Mouse (Mus musculus): ENCODE results near the gene Txnrd3.

Gene Txnrd3

GRCm38 (mm10) chr6:89643798-89644270, at the start of gene Txnrd3:
TSS of gene Txnrd3 (plus strand) at chr6:89643988.
- CTCF ChIA-PET = interaction anchor here (0.5 to 2.1 kb wide), 26 partner anchors 9 to 1542 kb away, joined by 3 to 15 read pairs (median 4); partner anchors contain the start of genes Abtb1 (in 1 of the 4), Cfap100 (in 1 of the 4), Chchd6 (in 1 of the 4) and Iqsec1 (in 1 of the 4)
- POLR2A ChIA-PET = interaction anchor here (0.5 to 2.0 kb wide), 54 partner anchors 9 to 1569 kb away, joined by 3 to 25 read pairs (median 4); partner anchors contain the start of genes Mcm2 (in 2 of the 4), Zxdc (in 2 of the 4), Abtb1 (in 1 of the 4) and Chchd6 (in 1 of the 4)

GRCm38 (mm10) chr6:89595018-89595776, 48.6 kb upstream of the Txnrd3 start, which contains the start of gene Chchd6:
TSS of gene Chchd6 (minus strand) at chr6:89595652.
- ChIA-PET POLR2A (interaction anchor here in 3 of 4 experiments (0.6 to 1.7 kb wide), 5 partner anchors 13 to 1174 kb away, joined by 3 to 16 read pairs (median 3); partner anchors contain the start of gene Txnrd3 (in 1 of the 3)), CTCF (interaction anchor here in 2 of 4 experiments (0.6 to 1.6 kb wide), 4 partner anchors 43 to 232 kb away, joined by 3 read pairs; partner anchors contain the start of genes Txnrd3 (in 2 of the 2) and Plxna1 (in 1 of the 2))

- ChIA-PET CTCF (interaction anchor here in 2 of 4 experiments (0.6 kb wide), 2 partner anchors 48 to 233 kb away, joined by 3 read pairs; partner anchors contain the start of genes Plxna1 (in 1 of the 2) and Txnrd3 (in 1 of the 2)), POLR2A (interaction anchor here in 3 of 4 experiments (0.6 to 1.7 kb wide), 3 partner anchors 48 to 1174 kb away, joined by 3 to 16 read pairs (median 12); partner anchors contain the start of gene Txnrd3 (in 1 of the 3))
Measured at GRCm38 (mm10) chr6:89595777-89596146, 48.0 kb upstream of the Txnrd3 start.

GRCm38 (mm10) chr6:89596510-89596909, 47.3 kb upstream of the Txnrd3 start:
- ChIA-PET POLR2A (no interaction called here), CTCF (interaction anchor here in 1 of 4 experiments (0.6 kb wide), 1 partner anchor 599 kb away, joined by 7 read pairs; no protein-coding TSS in a partner anchor)

GRCm38 (mm10) chr6:89606096-89606495, 37.7 kb upstream of the Txnrd3 start:
- ChIA-PET POLR2A (no interaction called here), CTCF (interaction anchor here in 1 of 4 experiments (1.1 kb wide), 1 partner anchor 31 kb away, joined by 4 read pairs; no protein-coding TSS in a partner anchor)

GRCm38 (mm10) chr6:89607999-89608398, 35.8 kb upstream of the Txnrd3 start:
- POLR2A ChIA-PET = no interaction called here
- CTCF ChIA-PET = interaction anchor here in 2 of 4 experiments (0.8 to 1.7 kb wide), 3 partner anchors 14 to 24 kb away, joined by 3 to 5 read pairs (median 3); no protein-coding TSS in a partner anchor

GRCm38 (mm10) chr6:89613336-89614106, 30.3 kb upstream of the Txnrd3 start:
- ChIA-PET CTCF (interaction anchor here (0.6 to 2.1 kb wide), 8 partner anchors 9 to 697 kb away, joined by 3 to 12 read pairs (median 7); partner anchors contain the start of gene Txnrd3 (in 1 of the 4)), POLR2A (interaction anchor here in 3 of 4 experiments (0.6 to 1.5 kb wide), 6 partner anchors 30 to 648 kb away, joined by 3 to 10 read pairs (median 4); partner anchors contain the start of gene Txnrd3 (in 3 of the 3))

GRCm38 (mm10) chr6:89614107-89614471, 29.7 kb upstream of the Txnrd3 start:
- ChIA-PET POLR2A (interaction anchor here in 3 of 4 experiments (0.6 to 1.5 kb wide), 6 partner anchors 30 to 716 kb away, joined by 4 to 10 read pairs (median 4); partner anchors contain the start of genes Txnrd3 (in 3 of the 3) and Mcm2 (in 1 of the 3)), CTCF (interaction anchor here (0.6 to 2.1 kb wide), 10 partner anchors 9 to 1038 kb away, joined by 3 to 12 read pairs (median 7); partner anchors contain the start of gene Txnrd3 (in 1 of the 4))

- POLR2A ChIA-PET = interaction anchor here in 3 of 4 experiments (0.5 to 1.5 kb wide), 6 partner anchors 29 to 716 kb away, joined by 3 to 10 read pairs (median 4); partner anchors contain the start of genes Txnrd3 (in 3 of the 3) and Mcm2 (in 1 of the 3)
- CTCF ChIA-PET = interaction anchor here (0.6 to 2.1 kb wide), 10 partner anchors 8 to 1038 kb away, joined by 3 to 12 read pairs (median 6); partner anchors contain the start of gene Txnrd3 (in 1 of the 4)
Measured at GRCm38 (mm10) chr6:89614596-89615372, 29.0 kb upstream of the Txnrd3 start.

GRCm38 (mm10) chr6:89615373-89615755, 28.4 kb upstream of the Txnrd3 start:
- ChIA-PET POLR2A (interaction anchor here in 2 of 4 experiments (1.4 to 1.5 kb wide), 2 partner anchors 29 to 717 kb away, joined by 4 to 5 read pairs; partner anchors contain the start of genes Mcm2 (in 1 of the 2) and Txnrd3 (in 1 of the 2)), CTCF (interaction anchor here in 1 of 4 experiments (2.0 to 2.1 kb wide), 2 partner anchors 16 to 29 kb away, joined by 8 to 9 read pairs; partner anchors contain the start of gene Txnrd3)

- POLR2A ChIA-PET = interaction anchor here in 2 of 4 experiments (1.1 to 1.4 kb wide), 3 partner anchors 9 to 21 kb away, joined by 3 to 8 read pairs (median 4); partner anchors contain the start of gene Txnrd3 (in 1 of the 2)
- CTCF ChIA-PET = interaction anchor here (0.6 to 2.0 kb wide), 28 partner anchors 8 to 1084 kb away, joined by 3 to 19 read pairs (median 3); partner anchors contain the start of genes Plxna1 (in 2 of the 4) and Txnrd3 (in 1 of the 4)
Measured at GRCm38 (mm10) chr6:89622647-89623046, 21.1 kb upstream of the Txnrd3 start.

- ChIA-PET POLR2A (no interaction called here), CTCF (interaction anchor here in 2 of 4 experiments (0.6 to 1.0 kb wide), 3 partner anchors 712 to 1610 kb away, joined by 3 to 5 read pairs (median 3); no protein-coding TSS in a partner anchor)
Measured at GRCm38 (mm10) chr6:89628045-89628785, 15.6 kb upstream of the Txnrd3 start.

- CTCF ChIA-PET = interaction anchor here (0.5 to 2.8 kb wide), 25 partner anchors 9 to 776 kb away, joined by 3 to 19 read pairs (median 4); partner anchors contain the start of genes Txnrd3 (in 2 of the 4) and Plxna1 (in 1 of the 4)
- POLR2A ChIA-PET = interaction anchor here (0.5 to 2.7 kb wide), 14 partner anchors 9 to 1551 kb away, joined by 3 to 25 read pairs (median 3); partner anchors contain the start of genes Txnrd3 (in 3 of the 4) and Plxna1 (in 1 of the 4)
Measured at GRCm38 (mm10) chr6:89631809-89632562, 11.8 kb upstream of the Txnrd3 start.

- POLR2A ChIA-PET = interaction anchor here in 1 of 4 experiments (0.6 kb wide), 1 partner anchor 71 kb away, joined by 5 read pairs; no protein-coding TSS in a partner anchor
- CTCF ChIA-PET = interaction anchor here in 2 of 4 experiments (1.0 to 2.8 kb wide), 5 partner anchors 10 to 774 kb away, joined by 3 to 19 read pairs (median 12); partner anchors contain the start of gene Txnrd3 (in 1 of the 2)
Measured at GRCm38 (mm10) chr6:89633115-89633514, 10.7 kb upstream of the Txnrd3 start.

- ChIA-PET CTCF (interaction anchor here in 2 of 4 experiments (0.6 to 1.1 kb wide), 3 partner anchors 10 to 349 kb away, joined by 3 to 5 read pairs (median 3); partner anchors contain the start of gene Txnrd3 (in 1 of the 2)), POLR2A (interaction anchor here in 3 of 4 experiments (0.7 to 1.5 kb wide), 3 partner anchors 10 to 588 kb away, joined by 3 to 13 read pairs (median 6); partner anchors contain the start of gene Txnrd3 (in 2 of the 3))
Measured at GRCm38 (mm10) chr6:89634400-89634799, 9.4 kb upstream of the Txnrd3 start.

Data from embryonic stem cell, embryonic (primary cell).